ENCODE assay signal across 15 mouse cellular contexts in genomic region chr19:53492528-53492927, GRCm38 (mm10).
"Had no signal": no experiment of that assay in that cellular context is flagged by ENCODE, and none has a peak within 500 bp of the region (broad histone marks: within the 10 kb centered on the region; RNA-seq: fewer than 3 reads in every experiment).

No protein-coding gene starts in this region.

- DNase-seq: kidney, adult 8-10 months; kidney, postnatal 4 days; lung, adult 2 months; lung, postnatal 36 days; right cerebral cortex, postnatal 14 days; thymus, postnatal 36 days had no signal

- H3K4me1 ChIP-seq: limb, embryonic 15.5 days; midbrain, embryonic 12.5 days; neural tube, embryonic 13.5 days had no signal

- H3K9me3 ChIP-seq: limb, embryonic 15.5 days; midbrain, embryonic 12.5 days; neural tube, embryonic 13.5 days had no signal

- ATAC-seq: intestine, postnatal 0 days; lung, postnatal 0 days; midbrain, embryonic 16.5 days had no signal

- H3K27ac ChIP-seq: kidney, postnatal 0 days; left cerebral cortex, adult 2 months; limb, embryonic 15.5 days; midbrain, embryonic 12.5 days; neural tube, embryonic 13.5 days had no signal

- H3K4me3 ChIP-seq: left cerebral cortex, adult 2 months; limb, embryonic 15.5 days; megakaryocyte, embryonic 14.5 days; midbrain, embryonic 12.5 days; neural tube, embryonic 13.5 days had no signal

- H3K4me2 ChIP-seq: limb, embryonic 15.5 days; midbrain, embryonic 12.5 days; neural tube, embryonic 13.5 days had no signal

- H3K36me3 ChIP-seq: limb, embryonic 15.5 days; midbrain, embryonic 12.5 days; neural tube, embryonic 13.5 days had no signal

- H3K9ac ChIP-seq: limb, embryonic 15.5 days; midbrain, embryonic 12.5 days; neural tube, embryonic 13.5 days had no signal

- H3K27me3 ChIP-seq: limb, embryonic 15.5 days; midbrain, embryonic 12.5 days; neural tube, embryonic 13.5 days had no signal
